Mouse (Mus musculus) stomach, embryonic 14.5 days (tissue): ENCODE measurements at regions not wholly inside any gene's neighbourhood (a gene's known extent, or its start where the extent isn't known, plus 50 kb on each side); places are given as distances from the start of the nearest gene placed in this dataset.

Experiments
- ATAC-seq: fragments of 200-750 bp; cut with Nextera tagmentation; 2 replicates; pipeline ENCODE4 v1.8.0; 2017; ENCODE audit warnings: low read depth, moderate TSS enrichment; ENCODE audit not compliant: insufficient number of reproducible peaks, insufficient read depth, low FRiP score
- H3K27ac ChIP-seq: fragments of 300-500 bp; sonication (generic); 2 replicates; pipeline ENCODE4 v1.5.1; 2014; ENCODE audit warnings: mild to moderate bottlenecking, low read length, moderate library complexity, mixed read lengths
- H3K27me3 ChIP-seq: fragments of 300-500 bp; sonication (generic); 2 replicates; pipeline ENCODE4 v1.6.1; 2014; ENCODE audit warnings: low read length, control low read depth, mixed read lengths; ENCODE audit not compliant: control insufficient read depth, insufficient read depth
- H3K36me3 ChIP-seq: fragments of 300-500 bp; sonication (generic); 2 replicates; pipeline ENCODE4 v1.6.1; 2014; ENCODE audit warnings: mild to moderate bottlenecking, control low read depth, low read length, moderate library complexity, mixed read lengths; ENCODE audit not compliant: control insufficient read depth, insufficient read depth
- H3K4me1 ChIP-seq: fragments of 300-500 bp; sonication (generic); 2 replicates; pipeline ENCODE4 v1.6.1; 2014; ENCODE audit warnings: low read length, control low read depth, mixed read lengths; ENCODE audit not compliant: control insufficient read depth, insufficient read depth
- H3K4me2 ChIP-seq: fragments of 300-500 bp; sonication (generic); replicated peaks from 2 replicates; pipeline ENCODE4 v1.6.1; 2014; ENCODE audit warnings: low read depth, low read length, control low read depth
- H3K4me3 ChIP-seq: fragments of 300-500 bp; sonication (generic); 2 replicates; pipeline ENCODE4 v1.5.1; 2014; ENCODE audit warnings: low read depth, low read length, control low read depth
- H3K9ac ChIP-seq: fragments of 300-500 bp; sonication (generic); replicated peaks from 2 replicates; pipeline ENCODE4 v1.6.1; 2014; ENCODE audit warnings: low read depth, mild to moderate bottlenecking, control low read depth, low read length, moderate library complexity, mixed read lengths
- H3K9me3 ChIP-seq: fragments of 300-500 bp; sonication (generic); 2 replicates; pipeline ENCODE4 v1.6.1; 2016; ENCODE audit warnings: low read depth, low read length, control low read depth; ENCODE audit not compliant: control insufficient read depth
- WGBS: fragments of 180-500 bp; shearing (Covaris S2); extraction: QIAGEN DNeasy Blood & Tissue Kit; methylation state at CpG from one replicate; pipeline ENCODE4 v1.1.7; 2014; 5-methylcytosine and 5-hydroxymethylcytosine counted together

DNA sequence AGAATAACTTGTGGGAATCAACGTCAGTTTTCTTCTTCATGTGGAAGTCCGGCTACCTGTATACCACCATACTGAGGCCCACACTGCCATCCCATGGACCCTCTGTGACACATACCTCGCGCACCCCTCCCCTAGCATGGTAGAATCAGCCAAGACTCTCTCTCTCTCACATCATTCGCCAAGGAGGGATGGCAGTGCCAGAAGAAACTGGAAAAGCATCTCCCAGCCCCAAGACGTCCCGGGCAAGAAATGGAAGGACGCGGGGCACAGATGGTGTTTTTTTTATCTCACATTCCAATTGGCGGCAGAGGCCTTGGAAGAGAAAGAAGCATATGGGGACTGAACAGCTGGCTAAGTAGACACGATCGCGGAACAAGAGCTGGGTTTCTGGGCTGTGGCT is 152.0 kb downstream of the Tpra1 start:
- no peak for ATAC-seq
- H3K4me3 ChIP-seq = no peak overlapping the region
- WGBS = 85% methylated on average over 13 of the region's 13 CpGs

DNA sequence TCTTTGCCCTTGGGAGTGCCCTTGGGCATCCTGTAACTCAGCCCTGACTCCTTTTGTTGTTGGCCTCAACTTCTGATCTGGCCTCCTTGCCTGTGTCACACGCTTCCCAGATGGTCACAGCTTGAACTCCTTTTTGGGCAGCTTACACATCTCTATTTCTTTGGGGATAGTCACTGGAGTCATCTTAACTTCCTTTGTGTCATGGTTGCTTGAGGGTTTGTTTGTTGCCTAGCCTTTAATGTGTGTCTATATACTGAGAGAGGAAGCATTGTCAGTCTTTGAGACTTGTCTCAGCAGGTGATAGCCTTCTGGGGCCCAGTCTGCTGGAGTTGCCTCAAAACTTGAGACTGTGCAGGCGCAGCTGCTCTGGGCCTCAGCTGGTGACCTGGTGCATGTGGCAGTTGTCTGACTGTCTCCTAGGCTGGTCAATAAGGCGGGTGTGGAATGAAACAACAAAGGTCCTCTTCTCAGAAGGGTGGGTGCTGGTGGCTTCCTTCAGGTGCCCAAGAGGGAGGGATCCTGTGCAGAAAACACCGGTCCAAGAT is 157.5 kb downstream of the Tpra1 start:
- Histone ChIP-seq H3K36me3 (no peaks in the 10 kb centered on the region), H3K9me3 (no peaks in the 10 kb centered on the region), H3K9ac (no peak overlapping the region), H3K4me2 (no peak overlapping the region), H3K27me3 (no peaks in the 10 kb centered on the region), H3K4me3 (no peak overlapping the region), H3K4me1 (no peaks in the 10 kb centered on the region), H3K27ac (no peak overlapping the region)
- WGBS = 82% methylated on average over 4 of the region's 4 CpGs
- ATAC-seq = no peak

More for the DNA sequence above, 152.0 kb downstream of the Tpra1 start:
- H3K4me1 ChIP-seq = no peaks in the 10 kb centered on the region
- no peak overlapping the region for H3K9ac ChIP-seq
- H3K4me2 ChIP-seq = no peak overlapping the region
- H3K27ac ChIP-seq = no peak overlapping the region
- no peaks in the 10 kb centered on the region for H3K9me3 ChIP-seq
- no peaks in the 10 kb centered on the region for H3K27me3 ChIP-seq
- no peaks in the 10 kb centered on the region for H3K36me3 ChIP-seq

DNA sequence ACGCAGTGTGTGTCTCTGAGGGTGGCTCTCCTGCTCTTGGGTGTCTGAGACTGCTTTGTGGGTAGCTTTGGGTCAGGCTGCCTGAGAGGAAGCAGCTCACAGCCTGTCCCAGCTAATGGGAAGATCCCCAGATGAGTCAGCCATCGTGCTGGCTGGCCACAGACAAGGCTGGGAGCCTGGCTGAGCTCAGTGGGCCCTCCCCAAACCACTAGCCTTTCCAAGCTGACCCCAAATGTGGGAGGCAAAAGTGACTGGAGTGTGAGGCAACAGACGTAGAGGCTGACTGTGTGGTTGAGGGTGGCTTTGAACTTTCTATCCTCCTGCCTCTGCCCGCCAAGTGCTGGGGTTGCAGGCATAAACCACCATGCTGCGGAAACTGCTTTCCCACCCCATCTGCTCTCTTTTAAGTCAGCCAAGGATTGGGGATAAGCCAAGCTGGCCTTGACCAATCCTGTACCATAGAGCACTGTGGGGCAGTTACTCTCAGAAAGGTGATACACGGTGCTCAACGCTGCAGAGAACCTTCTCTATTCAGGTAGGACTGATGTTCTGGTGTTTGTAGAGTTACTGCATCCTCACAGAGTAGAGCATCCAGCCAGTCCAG is 163.0 kb downstream of the Tpra1 start:
- H3K36me3 ChIP-seq = no peaks in the 10 kb centered on the region
- H3K9me3 ChIP-seq = no peaks in the 10 kb centered on the region
- H3K4me3 ChIP-seq = no peak overlapping the region
- no peaks in the 10 kb centered on the region for H3K27me3 ChIP-seq
- no peaks in the 10 kb centered on the region for H3K4me1 ChIP-seq
- ATAC-seq = no peak
- H3K4me2 ChIP-seq = no peak overlapping the region
- H3K27ac ChIP-seq = no peak overlapping the region
- 84% methylated on average over 7 of the region's 7 CpGs for WGBS
- no peak overlapping the region for H3K9ac ChIP-seq

DNA sequence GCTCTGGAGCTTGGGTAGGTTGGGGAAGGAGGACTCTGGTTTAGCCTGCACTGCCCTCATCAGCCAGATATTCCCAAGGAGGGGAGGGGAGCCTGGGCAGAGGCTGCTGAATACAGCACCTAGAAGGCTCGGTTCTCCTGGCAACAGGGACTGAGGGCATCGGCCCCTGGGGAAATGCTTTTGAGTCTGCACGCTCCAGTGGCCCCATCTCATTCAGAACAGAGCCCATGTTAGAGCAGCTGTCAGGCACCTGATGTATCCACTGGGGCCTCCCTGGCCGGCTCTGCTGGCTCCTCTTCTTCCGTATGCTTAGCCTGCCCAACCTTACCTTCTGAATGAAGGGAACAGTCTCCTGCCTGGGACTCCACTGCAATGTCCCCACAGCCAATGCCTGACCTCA is 164.5 kb downstream of the Tpra1 start:
- no peak for ATAC-seq
- 80% methylated on average over 5 of the region's 5 CpGs for WGBS
- H3K9me3 ChIP-seq = no peaks in the 10 kb centered on the region

DNA sequence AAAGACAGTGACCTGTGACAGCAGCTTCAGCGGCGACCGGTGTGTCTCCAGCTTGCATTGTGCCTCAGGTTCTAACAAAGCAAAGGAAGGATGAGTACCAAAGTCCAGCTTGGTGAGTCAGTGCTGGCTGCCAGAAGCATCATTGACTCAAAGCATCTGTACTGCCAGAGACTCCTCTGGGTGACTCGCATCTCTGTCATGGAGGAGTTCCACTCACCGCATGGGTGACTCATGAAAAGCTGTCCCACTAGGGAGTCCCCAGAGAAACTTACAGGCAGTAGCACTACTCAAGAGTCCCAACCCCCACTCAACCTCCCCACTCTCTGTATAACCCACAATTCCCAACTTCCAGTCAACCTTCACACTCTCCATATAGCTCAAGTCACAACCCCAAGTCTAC is 166.2 kb downstream of the Tpra1 start:
- ATAC-seq = no peak
- no peaks in the 10 kb centered on the region for H3K36me3 ChIP-seq
- no peaks in the 10 kb centered on the region for H3K27me3 ChIP-seq
- no peak overlapping the region for H3K4me2 ChIP-seq
- H3K27ac ChIP-seq = no peak overlapping the region
- H3K4me3 ChIP-seq = no peak overlapping the region
- H3K9ac ChIP-seq = no peak overlapping the region
- WGBS = 94% methylated on average over 5 of the region's 5 CpGs
- no peaks in the 10 kb centered on the region for H3K4me1 ChIP-seq
- no peaks in the 10 kb centered on the region for H3K9me3 ChIP-seq

More for the DNA sequence above, 164.5 kb downstream of the Tpra1 start:
- Histone ChIP-seq H3K27me3 (no peaks in the 10 kb centered on the region), H3K4me2 (no peak overlapping the region), H3K36me3 (no peaks in the 10 kb centered on the region), H3K4me1 (no peaks in the 10 kb centered on the region), H3K9ac (no peak overlapping the region), H3K4me3 (no peak overlapping the region), H3K27ac (no peak overlapping the region)

DNA sequence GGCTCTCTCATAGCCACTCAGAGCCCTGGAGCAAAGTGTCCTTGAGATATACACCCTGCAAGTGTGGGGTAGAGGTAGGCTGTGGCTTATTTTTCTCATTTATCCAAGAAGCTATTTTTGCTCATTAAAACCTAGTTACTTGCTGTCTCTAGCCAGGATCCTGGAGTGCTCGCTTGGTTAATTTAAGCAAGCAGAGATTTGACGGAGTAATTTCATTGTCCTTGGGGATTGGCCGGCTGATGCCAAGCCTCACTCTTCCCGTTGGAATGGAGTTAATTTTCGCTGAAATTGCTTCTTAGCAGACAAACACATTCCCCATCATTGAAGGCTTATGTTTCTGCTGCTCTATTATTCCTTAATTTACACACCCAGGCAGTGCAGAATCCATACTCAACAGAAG is 167.1 kb downstream of the Tpra1 start:
- WGBS = 88% methylated on average over 5 of the region's 5 CpGs
- H3K4me1 ChIP-seq = no peaks in the 10 kb centered on the region

DNA sequence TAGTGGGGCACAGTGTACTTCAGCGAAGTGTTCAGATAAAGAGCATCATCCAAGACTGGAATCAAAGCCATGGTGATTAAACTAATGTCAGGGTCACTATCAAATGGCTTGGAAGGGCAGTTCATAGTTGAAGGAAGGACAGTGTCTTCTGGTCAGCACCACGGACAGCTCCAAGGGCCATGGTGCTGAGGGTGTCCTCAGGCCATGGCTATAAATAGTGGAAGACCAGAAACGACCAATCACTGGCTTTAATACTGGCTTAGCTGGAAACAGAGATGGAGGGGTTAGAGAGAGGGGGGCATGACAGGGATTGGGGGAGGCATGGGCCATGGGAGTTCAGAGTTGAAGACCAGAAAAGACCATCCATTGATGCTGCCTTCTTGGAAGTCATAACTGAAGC is 168.0 kb downstream of the Tpra1 start:
- Histone ChIP-seq H3K4me1 (no peaks in the 10 kb centered on the region), H3K4me2 (no peak overlapping the region), H3K9me3 (no peaks in the 10 kb centered on the region), H3K36me3 (no peaks in the 10 kb centered on the region), H3K4me3 (no peak overlapping the region), H3K27ac (no peak overlapping the region), H3K9ac (no peak overlapping the region), H3K27me3 (no peaks in the 10 kb centered on the region)
- WGBS = 16% methylated on average over 3 of the region's 3 CpGs
- no peak for ATAC-seq

More for the DNA sequence above, 167.1 kb downstream of the Tpra1 start:
- Histone ChIP-seq H3K9ac (no peak overlapping the region), H3K27ac (no peak overlapping the region), H3K9me3 (no peaks in the 10 kb centered on the region), H3K36me3 (no peaks in the 10 kb centered on the region), H3K4me2 (no peak overlapping the region), H3K27me3 (no peaks in the 10 kb centered on the region), H3K4me3 (no peak overlapping the region)
- no peak for ATAC-seq

DNA sequence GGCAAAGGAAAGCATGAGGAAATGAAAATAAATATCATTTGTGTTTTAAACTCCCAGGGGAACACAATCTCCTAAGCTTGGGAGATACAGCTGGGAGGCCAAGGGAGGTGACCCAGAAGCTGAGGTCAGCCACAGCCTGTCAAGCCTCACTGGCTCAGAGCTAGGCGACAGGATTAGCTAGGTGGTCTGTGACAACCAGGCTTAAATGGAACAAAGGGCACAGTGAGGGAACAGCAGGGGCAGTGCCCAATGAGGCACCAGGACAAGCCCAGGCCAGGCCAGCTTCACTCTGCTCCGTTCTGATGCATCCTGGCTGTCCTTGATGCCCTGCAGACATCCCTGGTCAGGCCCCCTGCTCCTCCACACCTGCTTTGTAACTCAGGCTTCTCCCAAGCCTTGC is 169.7 kb downstream of the Tpra1 start:
- Histone ChIP-seq H3K4me2 (no peak overlapping the region), H3K36me3 (no peaks in the 10 kb centered on the region), H3K27ac (no peak overlapping the region), H3K27me3 (no peaks in the 10 kb centered on the region), H3K9me3 (no peaks in the 10 kb centered on the region), H3K4me1 (no peaks in the 10 kb centered on the region), H3K9ac (no peak overlapping the region), H3K4me3 (no peak overlapping the region)
- 55% methylated on average over 2 of the region's 2 CpGs for WGBS
- ATAC-seq = no peak

DNA sequence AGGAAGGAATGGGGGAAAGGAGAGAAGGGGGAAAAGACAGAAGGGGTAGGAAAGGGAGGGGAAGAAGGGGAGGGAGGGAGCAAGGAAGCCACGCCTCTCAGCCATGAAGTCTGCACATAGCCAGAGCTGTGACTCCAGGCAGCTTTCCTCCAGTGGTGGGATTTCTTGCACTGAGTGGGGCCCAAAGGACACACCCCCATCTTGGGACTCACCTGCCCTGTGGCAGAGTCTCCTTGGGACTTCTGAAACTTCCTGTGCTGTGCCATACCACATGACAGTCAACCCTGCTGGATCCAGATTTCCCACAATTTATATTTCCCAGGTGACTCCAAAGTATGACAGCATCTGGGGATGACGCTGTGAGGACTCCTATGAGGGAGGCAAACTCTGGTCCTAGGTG is 170.5 kb downstream of the Tpra1 start:
- WGBS = 43% methylated on average over 2 of the region's 2 CpGs

More for the DNA sequence above, 170.5 kb downstream of the Tpra1 start:
- Histone ChIP-seq H3K4me1 (no peaks in the 10 kb centered on the region), H3K36me3 (no peaks in the 10 kb centered on the region), H3K4me2 (no peak overlapping the region), H3K27ac (no peak overlapping the region), H3K4me3 (no peak overlapping the region), H3K27me3 (no peaks in the 10 kb centered on the region), H3K9me3 (no peaks in the 10 kb centered on the region), H3K9ac (no peak overlapping the region)
- ATAC-seq = no peak
